Mouse (Mus musculus): Measurements from ENCODE around the gene Efemp1.

DNA sequence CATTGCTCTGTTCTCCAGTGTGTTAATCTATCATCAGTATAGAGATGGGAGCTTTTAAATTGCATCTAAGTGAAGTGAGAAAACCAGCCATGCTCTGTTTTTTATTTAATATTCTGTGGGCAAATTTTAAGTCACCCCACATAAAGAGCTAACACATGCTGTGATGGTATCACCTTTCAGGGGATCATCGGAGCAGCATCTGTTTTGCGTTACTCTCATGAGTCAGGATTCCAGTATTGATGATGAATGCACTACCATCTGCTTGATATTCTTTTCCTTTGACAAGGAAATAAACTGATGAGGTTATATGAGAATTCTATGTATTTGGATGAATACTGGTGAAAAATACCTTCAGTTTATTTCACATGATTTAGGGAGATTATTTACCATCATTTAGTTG, 16.1 kb downstream of the Efemp1 start:
- no peak for TF ChIP-seq CTCF (IDR thresholded peaks at IDR 0.05; ENCODE audit: insufficient read depth, low read depth, low read length)
- no peak for TF ChIP-seq POLR2A (IDR thresholded peaks at IDR 0.05; ENCODE audit: insufficient read depth, low read depth, low read length)
